Mouse (Mus musculus) hindbrain, embryonic 11.5 days (tissue): ENCODE results near the gene Wdfy2. TPM values are rescaled to one million over a fixed set of nuclear protein-coding genes. Genes with fewer than 3 reads are reported as not detected.

Experiments used
- ATAC-seq: fragments of 200-750 bp; cut with Nextera tagmentation; 2 replicates; pipeline ENCODE4 v1.8.0; 2017; ENCODE audit warnings: mild to moderate bottlenecking, moderate TSS enrichment, moderate library complexity; ENCODE audit not compliant: low FRiP score
- DNase-seq: peaks from one replicate; pipeline ENCODE4 v3.0.0-alpha.2; 2015; ENCODE audit warnings: low spot score
- H3K27ac ChIP-seq: fragments of 300-500 bp; sonication (generic); 2 replicates; pipeline ENCODE4 v1.5.1; 2014; ENCODE audit warnings: mild to moderate bottlenecking, low read depth, low read length
- H3K27me3 ChIP-seq: fragments of 300-500 bp; sonication (generic); 2 replicates; pipeline ENCODE4 v1.6.1; 2014; ENCODE audit warnings: mild to moderate bottlenecking, low read length, moderate library complexity, mixed read lengths; ENCODE audit not compliant: control insufficient read depth, insufficient read depth
- H3K36me3 ChIP-seq: fragments of 300-500 bp; sonication (generic); 2 replicates; pipeline ENCODE4 v1.6.1; 2014; ENCODE audit warnings: mild to moderate bottlenecking, low read length, moderate library complexity, mixed read lengths; ENCODE audit not compliant: control insufficient read depth, insufficient read depth
- H3K4me1 ChIP-seq: fragments of 300-500 bp; sonication (generic); replicated peaks from 2 replicates; pipeline ENCODE4 v1.6.1; 2014; ENCODE audit warnings: low read length, mixed read lengths; ENCODE audit not compliant: control insufficient read depth, insufficient read depth
- H3K4me2 ChIP-seq: fragments of 300-500 bp; sonication (generic); replicated peaks from 2 replicates; pipeline ENCODE4 v1.6.1; 2014; ENCODE audit warnings: mild to moderate bottlenecking, low read depth, low read length
- H3K4me3 ChIP-seq: fragments of 300-500 bp; sonication (generic); 2 replicates; pipeline ENCODE4 v1.5.1; 2014; ENCODE audit warnings: low read depth, low read length
- H3K9ac ChIP-seq: fragments of 300-500 bp; sonication (generic); 2 replicates; pipeline ENCODE4 v1.6.1; 2014; ENCODE audit warnings: low read depth, low read length
- H3K9me3 ChIP-seq: fragments of 300-500 bp; sonication (generic); 2 replicates; pipeline ENCODE4 v1.6.1; 2016; ENCODE audit warnings: low read length; ENCODE audit not compliant: control insufficient read depth
- WGBS: fragments of 180-500 bp; shearing (Covaris S2); extraction: QIAGEN DNeasy Blood & Tissue Kit; methylation state at CpG from one replicate; pipeline ENCODE4 v1.1.7; 2014; 5-methylcytosine and 5-hydroxymethylcytosine counted together
- polyA plus RNA-seq: library from polyadenylated mRNA; unstranded; fragments of >200 nt; fragmentation: Nextera tagmentation; extraction: Ambion mirVana; gene quantifications from 2 replicates; pipeline ENCODE4 v1.2.1, GENCODE M21; 2014

Wdfy2 gene
- polyA plus RNA-seq, 1 experiment from 2014 or later, result 12.5 TPM

GRCm38 (mm10) chr14:62939435-62939834, 102.0 kb downstream of the Wdfy2 start:
- Histone ChIP-seq H3K4me3 (no peak overlapping the region), H3K9me3 (no peaks in the 10 kb centered on the region), H3K27ac (no peak overlapping the region), H3K36me3 (0 out of 2 replicates have a peak, but pooled peaks cover 3% of the 10 kb centered on the region), H3K4me2 (no peak overlapping the region), H3K27me3 (no peaks in the 10 kb centered on the region), H3K4me1 (no peaks in the 10 kb centered on the region), H3K9ac (no peak overlapping the region)
- ATAC-seq (no peak), DNase-seq (no peak)
- WGBS, result 96% methylated on average over 3 of the region's 3 CpGs

- Histone ChIP-seq H3K4me1 (no peaks in the 10 kb centered on the region), H3K4me2 (no peak overlapping the region), H3K9me3 (no peaks in the 10 kb centered on the region), H3K36me3 (0 out of 2 replicates have a peak, but pooled peaks cover 3% of the 10 kb centered on the region), H3K27ac (no peak overlapping the region), H3K4me3 (no peak overlapping the region), H3K27me3 (no peaks in the 10 kb centered on the region), H3K9ac (no peak overlapping the region)
- ATAC-seq (no peak), DNase-seq (no peak)
- 93% methylated on average over 14 of the region's 14 CpGs for WGBS
These were observed 103.1 kb downstream of the Wdfy2 start for GRCm38 (mm10) chr14:62940383-62941074.

GRCm38 (mm10) chr14:62946794-62947193, 109.3 kb downstream of the Wdfy2 start:
- 89% methylated on average over 3 of the region's 3 CpGs for WGBS
- no peak overlapping the region for H3K4me3 ChIP-seq
- no peaks in the 10 kb centered on the region for H3K9me3 ChIP-seq
- DNase-seq (no peak), ATAC-seq (no peak)
- H3K27ac ChIP-seq, result no peak overlapping the region
- H3K9ac ChIP-seq, result no peak overlapping the region
- 0 out of 2 replicates have a peak, but pooled peaks cover 2% of the 10 kb centered on the region for H3K4me1 ChIP-seq
- no peaks in the 10 kb centered on the region for H3K36me3 ChIP-seq
- H3K27me3 ChIP-seq, result no peaks in the 10 kb centered on the region
- H3K4me2 ChIP-seq, result no peak overlapping the region

- ATAC-seq, result no peak
- Histone ChIP-seq H3K4me2 (no peak overlapping the region), H3K27ac (no peak overlapping the region), H3K4me3 (no peak overlapping the region), H3K36me3 (0 out of 2 replicates have a peak, but pooled peaks cover 2% of the 10 kb centered on the region), H3K9me3 (no peaks in the 10 kb centered on the region), H3K4me1 (no peaks in the 10 kb centered on the region), H3K9ac (no peak overlapping the region), H3K27me3 (no peaks in the 10 kb centered on the region)
- whole genome bisulfite sequencing, result 88% methylated on average over 9 of the region's 9 CpGs
- DNase-seq, result no peak
These were observed 118.6 kb downstream of the Wdfy2 start for GRCm38 (mm10) chr14:62956091-62956490.

- Histone ChIP-seq H3K36me3 (0 out of 2 replicates have a peak, but pooled peaks cover 2% of the 10 kb centered on the region), H3K4me3 (no peak overlapping the region), H3K9me3 (no peaks in the 10 kb centered on the region), H3K4me2 (no peak overlapping the region), H3K27me3 (no peaks in the 10 kb centered on the region), H3K9ac (no peak overlapping the region), H3K27ac (no peak overlapping the region), H3K4me1 (no peaks in the 10 kb centered on the region)
- WGBS, result 78% methylated on average over 4 of the region's 4 CpGs
- ATAC-seq, result no peak
- DNase-seq, result no peak
These were observed 126.2 kb downstream of the Wdfy2 start for GRCm38 (mm10) chr14:62963632-62964031.

GRCm38 (mm10) chr14:62965342-62965741, 127.9 kb downstream of the Wdfy2 start:
- Histone ChIP-seq H3K27me3 (no peaks in the 10 kb centered on the region), H3K9me3 (no peaks in the 10 kb centered on the region), H3K4me3 (no peak overlapping the region), H3K9ac (no peak overlapping the region), H3K27ac (no peak overlapping the region), H3K4me1 (no peaks in the 10 kb centered on the region), H3K4me2 (no peak overlapping the region), H3K36me3 (no peaks in the 10 kb centered on the region)
- DNase-seq (no peak), ATAC-seq (no peak)
- WGBS, result 84% methylated on average over 5 of the region's 5 CpGs

- peak; percentile 21 for DNase-seq
- H3K9ac ChIP-seq, result no peak overlapping the region
- no peak overlapping the region for H3K4me3 ChIP-seq
- H3K4me2 ChIP-seq, result no peak overlapping the region; the same call in 1 of the 2 replicates
- H3K27me3 ChIP-seq, result no peaks in the 10 kb centered on the region
- H3K9me3 ChIP-seq, result no peaks in the 10 kb centered on the region
- no peaks in the 10 kb centered on the region for H3K36me3 ChIP-seq
- no peaks in the 10 kb centered on the region for H3K4me1 ChIP-seq
- H3K27ac ChIP-seq, result no peak overlapping the region
- no peak for ATAC-seq
- 35% methylated on average over 15 of the region's 15 CpGs for WGBS
These were observed 128.5 kb downstream of the Wdfy2 start for GRCm38 (mm10) chr14:62965811-62966520.

- 14% methylated on average over 5 of the region's 5 CpGs for WGBS
These were observed 137.6 kb downstream of the Wdfy2 start for GRCm38 (mm10) chr14:62975046-62975445.

GRCm38 (mm10) chr14:62979815-62980214, 142.3 kb downstream of the Wdfy2 start:
- no peaks in the 10 kb centered on the region for H3K36me3 ChIP-seq
- H3K9me3 ChIP-seq, result no peaks in the 10 kb centered on the region
- H3K4me2 ChIP-seq, result no peak overlapping the region
- H3K27ac ChIP-seq, result no peak overlapping the region
- DNase-seq, result no peak
- ATAC-seq, result no peak
- H3K9ac ChIP-seq, result no peak overlapping the region
- no peak overlapping the region for H3K4me3 ChIP-seq
- H3K4me1 ChIP-seq, result no peaks in the 10 kb centered on the region
- no peaks in the 10 kb centered on the region for H3K27me3 ChIP-seq
- 78% methylated on average over 1 of the region's 1 CpGs for WGBS

More at GRCm38 (mm10) chr14:62975046-62975445, 137.6 kb downstream of the Wdfy2 start:
- Histone ChIP-seq H3K4me3 (no peak overlapping the region), H3K9ac (no peak overlapping the region), H3K27me3 (no peaks in the 10 kb centered on the region), H3K4me1 (no peaks in the 10 kb centered on the region), H3K36me3 (no peaks in the 10 kb centered on the region), H3K9me3 (no peaks in the 10 kb centered on the region), H3K4me2 (no peak overlapping the region), H3K27ac (no peak overlapping the region)
- DNase-seq (peak; percentile 83), ATAC-seq (no peak)
